Mouse (Mus musculus) embryo, embryonic 10 days (tissue): Measurements from ENCODE around the gene Cryab.

ENCODE experiments used
- DNase-seq: peaks from one replicate; pipeline ENCODE4 v3.0.0-alpha.2; 2015; ENCODE audit warnings: low spot score

The Cryab gene

GRCm38 (mm10) chr9:50797641-50798040 lies 46.5 kb downstream of the Cryab start:
- DNase-seq = no peak

- DNase-seq = no peak
These were observed 47.2 kb downstream of the Cryab start for GRCm38 (mm10) chr9:50798368-50798767.

- DNase-seq = peak; percentile 82
These were observed 49.9 kb downstream of the Cryab start for GRCm38 (mm10) chr9:50800985-50801384.

DNA sequence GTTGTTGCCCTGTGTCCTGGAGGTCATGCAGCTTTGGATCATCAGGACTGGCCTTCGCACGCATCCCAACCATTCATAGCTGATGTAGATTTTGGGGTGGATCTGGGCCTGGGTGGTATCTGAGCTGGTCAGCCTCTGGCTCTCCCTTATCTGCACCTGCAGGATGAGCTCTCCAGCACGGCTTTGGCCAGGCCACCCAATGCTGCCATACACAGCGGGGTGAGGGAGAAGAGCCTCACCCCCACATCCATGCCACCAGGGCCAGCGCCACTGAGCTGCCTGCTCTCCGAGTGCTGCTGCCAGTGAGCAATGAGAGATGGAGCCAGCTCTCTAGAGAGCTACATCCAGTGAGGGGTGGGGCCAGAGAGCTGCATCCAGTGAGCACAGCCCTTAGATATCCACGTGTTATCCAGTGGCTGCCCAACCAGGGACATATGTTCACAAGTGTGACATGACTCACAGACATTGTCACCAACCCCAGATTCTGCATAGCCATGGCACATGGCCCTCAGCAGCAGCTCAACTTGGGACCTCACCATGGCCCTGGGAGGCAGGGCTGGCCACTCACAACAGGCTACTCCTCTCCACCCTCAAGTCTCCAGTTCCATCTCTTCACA lies 52.0 kb downstream of the Cryab start:
- DNase-seq = no peak
